Mouse (Mus musculus) spleen, adult 12 weeks (tissue): ENCODE data around the gene Zbed4.
"Not testable (repeated sequence)": the region's sequence is repeated elsewhere in the genome, so short reads cannot be mapped to it uniquely, and the experiment has no call there.

Experiments used
- DNase-seq: peaks from one replicate; pipeline ENCODE4 v3.0.0; 2022; ENCODE audit warnings: low spot score

Zbed4 gene

DNA sequence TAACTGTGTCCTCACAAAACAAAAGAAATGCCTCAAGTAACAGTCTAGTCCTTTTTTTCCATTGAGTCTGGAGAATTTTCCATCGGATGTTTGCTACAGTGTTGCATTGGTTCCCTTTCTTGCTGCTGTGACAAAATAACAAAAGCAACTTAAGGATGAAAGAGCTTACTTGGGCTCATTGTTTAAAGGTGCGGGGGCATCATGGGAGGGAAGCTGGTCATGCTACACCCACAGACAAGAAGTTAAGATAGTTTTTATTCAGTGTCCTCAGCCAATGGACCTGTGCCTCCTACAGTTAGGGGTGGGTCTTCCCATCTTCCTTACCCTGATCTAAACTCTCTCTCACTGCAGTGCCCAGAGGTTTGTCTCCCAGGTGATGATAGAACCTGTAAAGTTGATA is 13.0 kb upstream of the Zbed4 start:
- DNase-seq = no peak

DNA sequence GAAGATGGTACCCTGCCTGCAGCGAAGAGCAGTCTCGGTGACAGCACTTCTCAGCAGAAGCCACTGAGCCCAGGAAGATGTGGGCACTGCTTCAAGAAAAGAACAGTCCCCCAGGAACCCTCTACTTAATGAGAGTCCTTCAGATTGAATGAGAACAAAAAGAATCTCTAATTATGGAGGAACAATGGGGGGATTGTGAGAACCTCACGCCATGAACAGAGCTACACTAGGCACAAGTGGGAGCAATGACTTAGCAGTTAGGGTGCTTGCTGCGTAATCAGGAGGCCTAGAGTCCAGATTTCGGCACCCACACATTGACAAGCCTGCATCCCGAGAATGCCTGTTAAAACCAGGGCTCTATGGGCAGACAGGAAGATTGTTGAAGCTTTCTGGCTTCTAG is 10.1 kb upstream of the Zbed4 start:
- DNase-seq = no peak

DNA sequence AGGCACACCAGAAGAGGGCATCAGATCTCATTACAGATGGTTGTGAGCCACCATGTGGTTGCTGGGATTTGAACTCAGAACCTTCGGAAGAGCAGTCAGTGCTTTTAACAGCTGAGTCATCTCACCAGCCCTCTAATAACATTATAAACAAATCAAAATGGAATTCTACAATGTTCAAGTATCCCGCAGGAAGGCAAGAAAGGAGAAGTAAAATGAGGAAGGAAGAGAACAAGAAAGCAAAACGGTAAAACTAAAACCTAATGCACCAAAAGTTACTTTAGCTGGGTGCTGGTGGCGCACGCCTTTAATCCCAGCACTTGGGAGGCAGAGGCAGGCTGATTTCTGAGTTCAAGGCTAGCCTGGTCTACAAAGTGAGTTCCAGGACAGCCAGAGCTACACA is 8.1 kb upstream of the Zbed4 start:
- not testable (repeated sequence) for DNase-seq

DNA sequence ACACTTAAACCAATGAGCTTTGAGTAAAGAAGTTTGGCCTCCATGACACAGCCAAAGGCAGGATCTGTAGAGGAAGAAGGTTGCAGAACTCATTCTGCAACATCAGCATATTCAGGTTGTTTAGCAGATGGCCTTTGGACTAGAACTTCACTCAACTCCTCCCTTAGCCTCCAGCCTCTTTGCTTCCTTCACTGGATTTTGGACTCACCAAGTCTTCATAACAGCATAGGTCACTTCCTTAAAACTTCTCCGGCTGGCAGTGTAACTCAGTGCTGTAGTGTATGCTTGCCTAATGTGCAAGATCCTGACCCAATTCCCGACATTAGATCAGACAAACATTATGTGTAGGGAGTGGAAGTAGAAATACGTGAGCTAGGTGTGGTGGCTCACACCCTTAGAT is 6.1 kb upstream of the Zbed4 start:
- no peak for DNase-seq

DNA sequence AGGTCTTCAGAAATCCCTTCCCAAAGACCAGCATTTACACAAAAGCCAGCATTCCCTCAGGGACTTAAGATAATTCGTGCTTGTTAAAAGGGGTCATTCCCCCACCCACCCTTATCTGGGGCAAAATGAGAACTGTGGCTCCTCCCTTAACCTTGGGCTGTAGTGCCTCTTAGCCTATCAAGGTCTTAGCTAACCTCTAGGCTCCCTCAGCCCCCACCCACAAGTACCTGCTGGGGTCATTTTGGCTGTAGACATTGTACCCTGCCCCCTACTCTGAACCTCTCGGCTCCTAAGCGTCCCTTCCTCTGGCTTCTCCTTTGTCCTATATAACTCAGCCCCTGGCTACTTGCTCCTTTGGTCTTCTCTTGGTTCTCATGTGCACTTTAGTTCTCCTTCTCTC is 5.5 kb upstream of the Zbed4 start:
- no peak for DNase-seq

DNA sequence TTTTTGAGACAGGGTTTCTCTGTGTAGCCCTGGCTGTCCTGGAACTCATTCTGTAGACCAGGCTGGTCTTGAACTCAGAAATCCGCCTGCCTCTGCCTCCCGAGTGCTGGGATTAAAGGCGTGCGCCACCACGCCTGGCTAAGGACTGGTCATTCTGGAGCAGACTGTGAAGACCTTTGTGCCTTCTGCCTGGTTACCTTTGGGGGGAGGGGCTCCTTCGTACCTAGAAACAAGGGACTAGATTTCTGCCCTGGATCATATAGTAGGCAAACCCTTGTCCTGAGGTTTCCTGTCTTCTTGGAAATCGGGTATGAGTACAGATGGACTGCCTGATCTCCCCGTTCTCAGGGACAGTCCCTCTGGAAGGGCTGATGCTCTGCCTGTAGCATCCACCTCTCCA is 1.8 kb upstream of the Zbed4 start:
- DNase-seq = not testable (repeated sequence)

DNA sequence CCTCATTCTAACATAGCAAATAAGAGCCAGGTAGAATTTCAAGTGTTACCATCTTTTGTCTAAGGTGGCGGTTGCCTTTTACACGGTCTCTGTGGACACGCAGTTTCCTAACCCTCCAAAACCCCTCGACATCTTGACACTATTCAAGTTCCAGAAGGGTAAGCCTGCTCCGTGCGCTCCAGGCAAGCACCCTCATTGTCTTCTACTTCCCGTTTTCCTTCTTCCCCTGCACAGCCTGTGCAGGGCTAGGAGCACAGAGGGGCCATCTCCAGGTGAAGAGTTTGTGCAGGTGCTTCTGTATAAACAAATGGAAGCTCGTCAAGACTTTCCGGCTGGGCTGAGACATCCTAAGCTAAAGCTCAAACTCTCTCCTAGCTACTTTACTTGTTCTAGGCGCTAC is 1.4 kb upstream of the Zbed4 start:
- no peak for DNase-seq

DNA sequence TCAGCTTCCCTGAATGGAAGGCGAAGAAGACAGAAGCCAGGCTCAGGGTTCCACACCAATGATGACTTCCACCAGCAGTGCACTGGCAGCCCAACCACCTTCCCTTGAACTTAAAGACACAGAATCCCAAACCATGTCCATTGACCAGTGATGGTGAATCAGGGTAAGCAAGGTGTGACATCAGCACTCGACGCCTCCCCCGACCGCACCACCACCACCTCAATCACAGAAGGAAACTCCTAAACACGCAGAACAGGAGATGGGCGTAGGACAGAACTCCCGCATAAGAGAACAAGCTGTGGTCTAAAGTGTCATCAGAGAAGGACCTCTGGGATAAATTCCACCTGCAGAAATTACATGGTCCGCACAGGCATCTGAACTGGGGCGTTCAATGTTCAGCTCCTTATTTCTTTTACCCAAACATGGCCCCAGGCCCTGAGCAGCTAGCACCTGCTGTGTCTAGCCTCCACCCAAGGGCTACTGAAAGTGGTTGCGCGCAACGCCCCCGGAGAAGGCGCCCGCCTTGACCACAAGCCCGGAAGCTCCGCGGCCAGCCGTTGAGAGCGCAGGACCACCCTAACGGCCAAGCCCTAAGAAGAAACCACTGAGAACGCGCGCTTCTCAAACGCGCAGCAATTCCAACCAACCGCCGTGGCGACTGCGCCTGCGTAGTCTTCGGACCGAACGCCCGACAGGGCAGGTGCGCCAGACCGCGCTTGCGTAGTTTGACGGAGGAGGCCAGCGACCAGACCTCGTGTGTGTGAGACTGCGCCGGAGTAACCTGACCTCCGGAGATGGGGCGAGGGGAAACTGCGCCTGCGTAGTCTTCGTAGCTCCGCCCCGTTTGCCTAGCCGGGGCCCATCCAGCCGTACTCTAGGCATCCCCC is 540 bp upstream of the Zbed4 start:
- peak; percentile 97 for DNase-seq

DNA sequence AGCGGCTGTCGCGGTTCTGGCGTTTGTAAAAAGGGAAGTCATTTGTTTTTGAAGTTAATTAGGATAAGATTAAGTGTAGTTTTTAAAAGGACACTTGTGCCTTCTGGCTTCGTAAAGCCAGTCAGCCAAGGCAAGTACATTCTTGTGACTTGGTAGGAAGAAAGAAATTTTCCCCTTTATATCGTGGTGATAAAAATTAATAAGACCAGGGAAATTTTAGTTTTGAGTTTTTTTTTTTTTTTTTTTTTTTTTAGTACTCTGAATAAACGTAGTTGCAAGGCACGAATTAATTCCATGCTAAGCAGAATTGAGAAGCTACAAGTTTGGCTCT is 908 bp downstream of the Zbed4 start:
- DNase-seq = no peak

DNA sequence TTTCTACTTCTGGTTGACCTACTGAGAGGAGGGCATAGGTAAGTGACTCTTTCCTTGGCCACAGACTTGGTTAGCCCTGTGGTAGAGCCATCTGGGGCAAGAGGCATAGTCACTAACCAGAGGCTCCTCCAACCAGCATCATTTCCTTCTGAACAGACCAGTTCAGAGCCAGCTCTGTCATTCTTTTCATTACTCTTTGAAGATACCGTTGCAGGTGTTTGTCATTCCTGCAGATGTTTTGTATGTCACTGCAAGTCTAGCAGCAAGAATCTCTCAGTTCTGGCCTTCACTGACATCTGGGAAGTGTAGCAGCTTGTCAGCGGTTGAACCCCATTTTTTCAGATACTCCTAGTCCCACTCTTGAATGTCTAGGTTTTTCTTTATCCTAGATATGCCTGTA is 3.4 kb downstream of the Zbed4 start:
- no peak for DNase-seq

DNA sequence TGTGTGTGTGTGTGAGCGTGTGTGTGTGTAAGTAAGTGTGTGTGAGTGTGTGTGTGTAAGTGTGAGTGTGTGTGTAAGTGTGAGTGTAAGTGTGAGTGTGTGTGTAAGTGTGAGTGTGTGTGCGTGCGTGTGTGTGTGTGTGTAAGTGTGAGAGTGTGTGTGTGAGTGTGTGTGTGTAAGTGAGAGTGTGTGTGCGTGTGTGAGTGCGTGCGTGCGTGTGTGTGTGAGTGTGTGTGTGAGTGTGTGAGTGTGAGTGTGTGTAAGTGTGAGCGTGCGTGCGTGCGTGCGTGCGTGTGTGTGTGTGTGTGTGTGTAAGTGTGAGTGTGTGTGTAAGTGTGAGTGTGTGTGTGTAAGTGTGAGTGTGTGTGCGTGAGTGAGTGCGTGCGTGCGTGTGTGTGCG is 4.3 kb downstream of the Zbed4 start:
- DNase-seq = no peak

DNA sequence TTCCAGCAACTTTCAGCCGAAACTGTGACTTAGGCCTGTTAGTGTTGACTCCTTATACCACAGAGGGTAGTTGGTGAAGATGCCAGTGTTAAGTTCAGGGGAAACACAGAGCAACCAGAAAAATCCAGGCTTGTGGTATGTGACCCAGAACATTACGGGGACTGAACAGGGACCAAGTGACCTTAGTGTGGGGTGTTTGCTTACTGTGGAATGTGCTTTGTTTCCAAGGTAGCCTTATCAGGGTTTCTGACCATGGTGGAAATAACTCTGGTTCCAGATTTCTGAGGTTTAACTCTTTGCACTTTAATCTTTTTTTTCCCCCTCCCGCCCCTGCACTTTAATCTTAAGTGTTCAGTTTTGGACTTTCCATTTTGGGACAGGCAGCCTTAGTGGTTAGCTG is 6.6 kb downstream of the Zbed4 start:
- no peak for DNase-seq

DNA sequence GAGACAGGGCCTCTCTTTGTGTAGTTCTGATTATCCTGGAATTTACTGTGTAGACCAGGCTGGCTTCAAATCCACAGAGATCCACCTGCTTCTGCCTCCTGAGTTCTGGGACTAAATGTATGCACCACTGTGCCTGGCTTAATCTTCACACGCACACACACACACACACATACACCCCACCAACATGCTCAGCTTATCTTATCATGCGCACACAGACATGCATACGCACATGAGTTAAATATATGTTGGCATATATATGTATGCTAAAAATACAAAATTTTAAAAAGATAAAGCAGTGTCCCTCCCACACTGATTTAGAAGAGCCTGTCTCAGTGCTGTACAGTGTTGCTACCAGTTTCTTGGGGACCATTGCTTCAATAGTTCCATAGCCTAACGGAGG is 10.1 kb downstream of the Zbed4 start:
- peak; percentile 26 for DNase-seq

DNA sequence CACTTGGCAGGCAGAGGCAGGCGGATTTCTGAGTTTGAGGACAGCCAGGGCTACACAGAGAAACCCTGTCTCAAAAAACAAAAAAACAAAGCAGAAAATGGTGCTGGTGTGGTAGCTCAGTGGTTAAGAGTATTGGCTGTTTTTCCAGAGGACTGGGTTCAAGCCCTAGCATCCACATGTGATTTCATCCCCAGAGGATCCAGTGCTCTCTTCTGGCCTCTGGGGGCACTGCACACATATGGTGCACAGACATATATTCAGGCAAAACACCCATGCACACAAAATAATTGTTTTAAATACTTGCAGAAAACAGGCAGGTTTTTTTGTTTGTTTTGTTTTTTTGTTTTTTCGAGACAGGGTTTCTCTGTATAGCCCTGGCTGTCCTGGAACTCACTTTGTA is 14.7 kb downstream of the Zbed4 start:
- DNase-seq = not testable (repeated sequence)

DNA sequence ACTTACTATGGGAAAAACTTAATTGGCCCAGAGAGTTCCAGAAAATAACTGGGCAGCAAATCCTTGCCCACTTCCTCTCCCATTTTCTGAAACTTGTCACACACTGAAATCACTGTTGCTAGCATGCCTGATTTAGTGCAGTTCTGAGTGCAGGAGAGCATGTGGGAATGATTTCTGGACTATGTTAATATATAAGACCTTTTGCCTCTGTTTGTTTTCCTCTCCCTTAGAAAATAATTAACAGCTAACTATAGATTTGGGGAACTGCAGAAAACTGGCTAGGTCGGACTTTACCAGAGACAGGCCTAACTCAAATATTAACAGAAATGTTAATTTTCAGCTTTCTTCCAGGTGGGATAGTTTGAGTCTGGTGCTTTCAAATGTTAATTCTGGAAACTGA is 17.1 kb downstream of the Zbed4 start:
- DNase-seq = no peak

DNA sequence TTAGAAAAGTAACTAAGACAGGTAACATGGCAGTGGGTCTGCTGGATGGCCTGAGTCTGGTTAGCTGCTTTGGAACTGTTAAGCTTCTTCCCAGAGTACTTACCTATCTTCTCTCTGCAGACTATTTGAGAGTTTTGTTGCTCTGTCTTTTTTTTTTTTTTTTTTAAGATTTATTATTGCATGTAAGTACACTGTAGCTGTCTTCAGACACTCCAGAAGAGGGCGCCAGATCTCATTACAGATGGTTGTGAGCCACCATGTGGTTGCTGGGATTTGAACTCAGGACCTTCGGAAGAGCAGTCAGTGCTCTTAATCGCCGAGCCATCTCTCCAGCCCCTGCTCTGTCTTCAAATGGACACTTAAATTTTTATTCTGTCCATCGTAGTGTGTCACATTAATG is 23.2 kb downstream of the Zbed4 start:
- not testable (repeated sequence) for DNase-seq

DNA sequence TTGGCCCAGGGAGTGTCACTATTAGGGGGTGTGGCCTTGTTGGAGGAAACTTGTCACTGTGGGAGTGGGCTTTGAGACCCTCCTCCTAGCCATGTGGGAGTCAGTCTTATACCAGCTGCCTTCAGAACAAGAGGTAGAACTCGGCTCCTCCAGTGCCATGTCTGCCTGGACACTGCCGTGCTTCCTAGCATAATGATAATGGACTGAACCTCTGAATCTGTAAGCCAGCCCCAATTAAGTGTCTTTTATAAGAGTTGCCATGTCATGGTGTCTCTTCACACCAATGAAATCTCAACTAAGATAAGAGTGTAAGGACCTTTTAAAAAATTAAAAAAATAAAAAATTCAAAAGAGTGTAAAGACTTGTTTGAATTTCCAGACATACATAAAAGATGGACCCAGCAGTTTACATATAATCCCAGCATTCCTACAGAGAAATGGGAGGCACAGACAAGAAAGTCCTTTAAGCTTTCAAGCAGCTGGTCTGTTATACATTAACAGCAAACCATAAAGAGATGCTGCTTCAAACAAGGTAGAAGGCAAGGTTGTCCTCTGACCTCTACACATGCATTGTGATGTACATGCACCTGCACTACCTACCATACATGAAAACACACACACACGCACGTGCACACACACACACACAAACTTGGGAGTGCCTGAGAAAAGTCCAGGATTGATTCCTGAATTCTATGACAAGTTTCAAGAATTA is 40.8 kb downstream of the Zbed4 start:
- no peak for DNase-seq

DNA sequence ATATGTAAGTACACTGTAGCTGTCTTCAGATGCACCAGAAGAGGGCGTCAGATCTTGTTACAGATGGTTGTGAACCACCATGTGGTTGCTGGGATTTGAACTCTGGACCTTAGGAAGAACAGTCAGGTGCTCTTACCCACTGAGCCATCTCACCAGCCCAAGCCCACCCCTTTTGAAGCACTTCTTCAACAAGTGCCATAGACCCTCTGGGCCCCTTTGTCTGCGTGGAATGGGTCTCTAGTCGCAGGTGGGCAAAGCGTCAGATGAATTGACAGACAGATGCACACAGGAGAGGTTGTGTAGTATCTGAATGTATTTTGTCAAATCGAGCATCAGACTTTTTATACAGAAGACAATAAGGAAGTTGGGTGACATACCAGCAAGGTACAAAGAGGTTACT is 43.3 kb downstream of the Zbed4 start:
- DNase-seq = not testable (repeated sequence)

DNA sequence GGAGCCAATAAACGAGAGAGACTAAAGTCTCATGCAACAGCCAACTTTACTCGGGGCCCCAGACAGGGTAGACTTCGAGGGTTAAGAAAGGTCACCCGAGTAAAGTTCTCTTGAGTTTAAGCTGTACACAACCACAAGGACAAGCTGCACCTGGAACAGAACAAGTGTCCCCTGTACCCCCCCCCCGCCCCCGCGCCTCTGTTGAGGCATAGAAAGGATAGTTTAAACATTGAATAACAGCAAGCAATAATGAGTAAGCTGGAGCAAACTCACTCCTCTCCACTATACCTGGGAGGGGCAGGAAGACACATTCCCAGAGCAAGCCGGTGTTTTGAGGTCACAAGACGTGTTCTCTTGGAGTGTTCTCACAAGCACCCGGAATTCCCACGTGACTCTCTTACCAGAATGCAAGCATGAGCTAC is 48.5 kb downstream of the Zbed4 start:
- no peak for DNase-seq

DNA sequence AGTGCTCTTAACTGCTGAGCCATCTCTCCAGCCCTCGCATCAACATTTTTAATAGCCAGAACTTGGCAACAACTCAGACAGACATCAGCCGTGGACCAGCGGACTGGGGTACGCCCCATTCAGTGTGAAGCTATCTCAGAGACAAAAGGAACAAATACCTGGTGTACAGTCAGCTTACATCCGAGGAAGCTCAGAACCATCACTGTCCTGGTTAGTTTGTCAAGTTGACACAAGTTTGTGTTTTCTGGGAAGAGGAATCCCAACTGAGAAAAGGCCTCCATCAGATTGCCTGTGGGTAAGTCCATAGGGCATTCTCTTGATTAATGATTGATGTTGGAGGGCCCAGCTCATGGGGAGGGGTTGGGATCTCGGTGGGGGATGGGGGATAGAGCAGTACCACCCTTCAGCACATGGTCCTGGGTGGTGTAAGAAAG is 49.5 kb downstream of the Zbed4 start:
- DNase-seq = no peak

DNA sequence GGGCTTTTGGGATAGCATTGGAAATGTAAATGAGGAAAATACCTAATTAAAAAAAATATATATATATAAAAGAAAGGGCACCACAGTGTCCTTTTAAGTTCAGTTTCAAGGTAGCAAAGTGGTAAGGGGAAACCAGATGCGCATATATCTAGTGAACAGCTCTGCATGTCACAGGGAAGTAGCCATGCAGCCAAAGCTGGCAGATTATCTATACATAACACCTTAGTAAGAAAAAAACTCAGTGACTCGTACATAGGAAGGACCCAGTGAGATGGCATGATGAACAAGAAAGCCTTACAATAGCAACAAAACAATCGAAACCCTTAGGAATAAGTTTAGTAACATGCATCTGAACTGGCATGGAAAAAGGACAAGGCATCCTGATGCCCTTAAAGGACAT is 50.4 kb downstream of the Zbed4 start:
- DNase-seq = no peak

DNA sequence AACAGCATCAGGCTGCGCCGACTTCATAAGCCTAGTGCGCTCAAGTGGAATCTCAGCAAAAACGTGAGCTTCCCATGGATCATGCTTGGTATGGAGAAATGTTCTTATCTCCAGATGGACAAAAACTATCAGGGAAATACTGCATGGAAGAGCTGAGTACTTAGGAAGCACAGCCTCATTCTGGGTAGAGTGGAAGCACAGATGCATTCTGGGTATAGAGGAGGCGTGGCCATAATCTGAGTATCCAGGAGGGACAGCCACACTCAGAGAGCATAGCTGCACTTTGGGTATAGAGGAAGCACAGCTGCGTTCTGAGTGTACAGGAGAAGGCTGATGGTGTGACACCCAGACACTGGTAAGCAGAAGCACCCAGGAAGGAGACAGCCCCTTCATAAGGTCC is 50.9 kb downstream of the Zbed4 start:
- no peak for DNase-seq

DNA sequence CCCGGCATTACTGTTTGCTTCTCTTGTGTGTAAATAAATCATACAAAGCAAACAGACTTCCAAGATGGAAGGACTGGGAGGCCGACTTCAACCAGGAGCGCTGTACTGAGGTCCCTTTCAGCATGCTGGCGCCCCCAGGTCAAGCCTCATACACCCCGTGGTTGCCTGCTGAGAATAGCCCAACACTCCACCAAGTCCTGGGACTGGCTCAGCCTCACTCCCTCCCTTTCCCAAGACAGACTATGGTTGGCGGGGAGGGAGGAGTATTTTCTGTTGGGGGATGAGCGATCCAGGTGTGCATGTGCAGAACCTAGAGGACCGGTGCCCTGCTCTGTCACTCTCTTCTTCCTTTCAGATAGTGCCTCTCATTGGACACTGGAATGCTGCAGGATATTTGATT is 56.7 kb downstream of the Zbed4 start:
- DNase-seq = no peak

DNA sequence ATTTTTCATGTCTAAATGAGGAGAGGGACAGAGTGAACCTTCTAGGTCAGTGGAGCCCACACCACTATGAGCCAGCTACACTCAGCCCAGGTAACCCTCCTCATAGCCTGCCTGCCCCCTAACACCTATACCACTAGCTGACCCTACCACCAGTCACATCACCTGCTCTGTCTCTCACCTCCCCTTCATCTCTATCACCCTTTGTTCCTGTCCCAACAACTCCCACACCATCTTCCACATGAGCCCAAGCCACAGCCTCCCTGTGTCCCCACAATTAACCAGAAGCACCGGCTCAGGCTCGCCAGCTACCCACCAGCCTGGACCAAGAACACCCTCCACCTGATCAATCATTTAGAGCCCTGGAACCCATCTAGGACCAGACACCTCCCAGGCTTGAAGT is 58.9 kb downstream of the Zbed4 start:
- DNase-seq = no peak
